Mouse (Mus musculus): ENCODE data around the gene Disc1.

The Disc1 gene

DNA sequence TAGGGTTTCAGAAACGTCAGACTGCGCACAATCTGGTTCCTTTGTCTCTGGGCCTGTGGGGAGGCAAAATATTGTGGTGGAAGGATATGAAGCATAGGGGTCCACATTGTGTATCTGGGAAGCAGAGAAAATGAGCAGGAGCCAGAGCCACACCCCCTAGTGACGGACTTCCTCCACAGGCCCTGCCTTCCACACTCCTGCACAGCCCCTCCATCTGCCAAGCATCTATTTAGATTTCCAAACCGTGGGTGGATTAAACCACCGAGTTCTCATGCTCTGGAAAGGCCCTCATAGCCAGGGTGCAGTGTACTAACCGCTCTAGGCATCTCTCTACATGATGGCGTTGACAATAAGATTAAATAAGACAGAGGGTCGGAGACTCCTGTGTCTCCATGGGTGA lies 124.0 kb downstream of the Disc1 start:
- in situ Hi-C loops (cut with MboI, MseI) = no loop called here

DNA sequence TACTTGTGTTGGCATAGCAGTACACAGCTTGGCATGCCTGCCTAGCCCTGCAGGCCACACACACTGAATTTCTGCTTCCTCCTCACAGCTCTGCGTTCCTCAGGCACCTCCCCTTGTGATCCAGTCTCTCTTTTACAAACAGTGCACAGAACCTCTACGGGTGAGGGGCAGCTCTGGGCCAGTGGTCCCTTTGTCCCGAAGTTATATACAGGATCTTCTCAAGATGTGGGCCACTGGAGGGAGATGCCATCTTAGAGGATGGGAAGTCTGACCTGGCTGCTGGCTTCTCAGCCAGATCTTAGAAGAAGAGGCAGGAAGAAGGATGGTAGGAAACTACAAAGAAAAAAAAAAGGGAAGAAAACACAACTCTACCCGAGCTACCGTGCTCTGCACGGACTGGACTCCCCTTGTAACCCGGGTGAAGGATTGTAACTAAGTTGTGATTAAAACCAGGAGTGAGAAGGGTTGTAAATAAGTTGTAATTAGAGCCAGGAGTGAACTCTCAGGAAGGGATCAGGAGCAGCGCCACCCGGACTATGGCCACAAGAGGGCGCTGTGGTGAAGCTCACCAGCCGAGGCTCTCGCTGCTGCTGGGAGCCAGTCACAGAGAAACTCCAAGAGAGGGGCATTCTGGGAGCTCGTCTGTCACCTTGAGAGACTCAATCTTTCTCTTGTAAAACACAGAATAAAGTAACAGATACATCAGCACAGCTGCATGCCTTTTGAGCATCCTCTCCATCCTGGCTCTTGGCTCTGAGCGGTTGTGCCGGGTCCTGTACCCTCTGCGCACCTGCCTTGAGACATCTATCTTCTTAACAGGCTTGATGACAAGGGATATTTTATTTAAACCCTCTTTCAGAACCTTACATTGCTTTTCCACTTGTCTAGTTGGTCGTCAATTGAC lies 129.8 kb downstream of the Disc1 start:
- in situ Hi-C loops (cut with MboI, MseI) = loop anchor here (5.0 kb wide), 2 partner anchors 394 to 684 kb away; no protein-coding TSS in a partner anchor

DNA sequence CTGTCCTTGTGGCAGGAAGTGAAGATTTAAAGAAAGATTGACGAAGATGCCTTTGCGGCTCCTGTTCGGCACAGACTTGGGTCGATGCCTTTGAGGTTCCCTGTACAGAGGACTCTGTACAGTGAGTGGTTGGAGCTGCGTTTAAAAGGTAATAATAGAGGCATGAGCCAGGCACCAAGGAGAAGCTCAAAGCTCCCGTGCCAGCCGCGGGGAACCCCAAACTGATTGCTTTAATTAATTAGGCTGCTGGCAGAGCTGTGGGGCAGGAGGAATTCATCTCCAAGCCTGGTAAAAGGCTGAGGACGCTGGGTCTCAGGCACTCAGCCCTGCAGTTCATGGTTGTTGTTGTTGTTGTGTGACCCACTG lies 130.4 kb downstream of the Disc1 start:
- in situ Hi-C loops (cut with MboI, MseI) = loop anchor here (5.0 kb wide), 2 partner anchors 393 to 683 kb away; no protein-coding TSS in a partner anchor

DNA sequence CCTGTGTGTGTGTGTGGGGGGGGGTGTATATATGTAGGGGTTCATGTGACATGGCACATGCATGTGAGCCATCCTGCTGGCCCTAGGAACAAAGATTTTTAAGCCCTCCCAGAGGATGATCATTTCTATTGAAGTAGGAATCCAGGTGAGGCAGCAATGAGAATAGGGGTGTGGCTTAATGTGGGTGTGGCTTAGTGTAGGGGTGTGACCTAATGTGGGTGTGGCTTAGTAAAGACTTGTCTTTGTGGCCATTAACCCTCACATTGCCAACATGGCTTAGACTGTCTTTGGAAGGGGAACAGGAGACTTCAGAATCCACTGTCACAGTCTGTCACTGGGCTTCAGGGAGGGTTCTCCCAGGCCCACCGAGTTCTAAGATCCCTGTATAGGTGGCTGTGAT lies 130.9 kb downstream of the Disc1 start:
- in situ Hi-C loops (cut with MboI, MseI) = loop anchor here (5.0 kb wide), 2 partner anchors 392 to 682 kb away; no protein-coding TSS in a partner anchor

DNA sequence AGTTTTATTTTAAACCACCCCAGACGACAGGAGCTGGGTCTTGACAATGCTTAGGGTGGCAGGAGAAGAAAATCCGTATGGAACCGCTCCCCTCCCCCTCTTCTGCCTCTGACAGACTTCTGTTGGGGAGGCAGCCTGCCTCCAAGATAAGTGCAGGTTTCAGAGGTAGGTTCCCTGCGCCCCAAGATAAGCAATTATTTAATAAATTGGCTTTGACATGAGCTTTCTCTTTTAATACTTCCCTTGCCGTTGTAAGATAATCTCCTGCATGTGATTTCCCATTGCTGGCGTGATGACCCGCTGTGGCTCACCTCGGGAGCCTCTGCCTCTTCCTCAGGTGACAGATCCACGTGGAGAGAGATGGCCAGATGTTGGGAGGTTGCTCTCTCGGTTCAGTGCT lies 133.0 kb downstream of the Disc1 start:
- in situ Hi-C loops (cut with MboI, MseI) = no loop called here

DNA sequence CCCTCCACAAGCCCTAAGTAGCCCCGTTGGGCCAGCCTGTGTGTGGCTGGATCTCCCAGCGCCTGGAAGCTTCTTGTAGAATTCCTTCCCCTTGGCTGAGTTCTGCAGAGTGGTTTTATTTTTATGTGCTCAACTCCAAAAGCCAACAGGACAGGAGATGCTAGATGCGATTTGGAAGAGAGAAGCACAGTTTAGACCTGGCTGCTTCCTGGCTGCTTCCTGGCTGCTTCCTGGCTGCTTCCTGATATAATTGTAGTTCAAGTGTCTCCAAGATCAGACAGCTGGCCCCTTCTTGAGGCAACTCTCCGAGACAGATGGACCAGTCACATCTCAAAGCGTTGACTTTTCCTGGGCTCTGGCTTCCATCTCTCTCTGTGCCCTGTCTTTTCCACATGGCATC lies 139.7 kb downstream of the Disc1 start:
- in situ Hi-C loops (cut with MboI, MseI) = no loop called here

DNA sequence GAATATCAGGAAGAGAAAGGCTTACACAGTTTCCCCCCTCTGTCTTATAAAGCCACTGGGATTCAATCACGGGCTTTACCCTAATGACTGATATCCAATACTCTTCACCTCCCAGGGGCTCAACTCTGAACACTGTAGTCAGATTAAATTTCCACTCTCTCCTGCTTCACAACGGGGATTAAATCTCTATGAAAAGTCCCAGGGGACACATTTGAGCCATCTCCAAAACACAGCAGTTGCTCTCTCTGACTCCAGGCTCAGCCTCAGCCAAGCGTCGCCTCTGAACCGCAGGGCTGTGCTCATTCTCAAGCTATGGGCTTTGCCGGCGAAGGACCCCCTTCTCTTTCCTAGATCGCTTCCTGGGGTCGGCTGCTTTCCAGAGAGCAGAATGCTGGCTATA lies 141.1 kb downstream of the Disc1 start:
- in situ Hi-C loops (cut with MboI, MseI) = no loop called here

DNA sequence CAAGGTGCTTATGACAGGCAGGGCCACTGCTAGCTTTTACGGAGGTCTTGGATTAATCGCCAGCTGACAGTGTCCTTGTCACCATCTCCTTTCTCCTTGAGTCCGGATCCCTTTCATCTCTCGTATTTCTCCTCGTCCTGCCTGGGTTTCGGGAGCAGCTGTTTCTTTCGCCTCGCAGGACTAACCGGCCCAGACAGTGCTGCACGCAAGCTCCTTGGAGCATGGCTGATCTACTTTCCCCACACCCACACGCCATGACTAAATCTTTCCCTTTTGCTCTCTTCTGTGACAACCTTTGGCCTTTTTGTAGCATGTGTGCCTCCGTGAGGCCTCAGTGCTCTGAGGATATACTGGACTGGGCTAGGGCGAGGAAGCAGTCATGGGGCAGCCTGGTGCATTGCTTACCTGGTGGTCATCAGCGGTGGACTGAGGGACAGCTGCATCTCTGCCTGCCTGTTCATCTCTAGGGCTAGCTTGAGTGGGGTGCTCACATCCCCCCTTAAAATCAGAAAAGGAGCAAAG lies 142.6 kb downstream of the Disc1 start:
- in situ Hi-C loops (cut with MboI, MseI) = no loop called here

DNA sequence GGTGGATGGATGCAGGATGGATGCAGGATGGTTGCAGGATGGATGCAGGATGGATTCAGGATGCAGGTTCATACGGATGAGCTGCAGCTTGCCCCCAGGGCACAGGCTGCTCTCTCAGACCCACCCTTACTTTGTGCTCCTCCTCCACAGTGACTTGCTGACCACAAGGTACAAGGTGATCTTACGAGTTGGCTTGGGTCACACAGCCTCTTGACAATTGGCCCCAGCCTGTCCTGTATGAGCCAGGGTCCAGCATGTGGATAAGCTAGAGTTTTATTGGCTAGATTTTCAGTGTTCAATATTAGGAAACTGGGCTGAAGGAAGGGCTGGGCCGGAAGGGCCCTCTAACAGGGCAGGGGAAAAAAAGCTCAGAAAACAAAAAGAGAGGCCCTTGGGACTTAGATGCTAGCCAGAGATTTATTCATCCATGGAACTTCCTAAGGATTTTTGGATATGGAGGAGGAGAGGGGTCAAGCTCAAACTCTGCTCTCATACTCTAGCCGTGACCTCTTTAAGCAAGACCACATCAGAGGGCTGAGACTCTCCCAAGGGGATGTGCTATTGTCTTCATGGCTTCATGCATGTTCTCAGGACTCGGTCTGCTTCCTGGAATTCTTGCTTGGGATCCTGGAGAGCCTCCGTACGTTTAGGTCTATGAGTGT lies 143.5 kb downstream of the Disc1 start:
- in situ Hi-C loops (cut with MboI, MseI) = no loop called here

DNA sequence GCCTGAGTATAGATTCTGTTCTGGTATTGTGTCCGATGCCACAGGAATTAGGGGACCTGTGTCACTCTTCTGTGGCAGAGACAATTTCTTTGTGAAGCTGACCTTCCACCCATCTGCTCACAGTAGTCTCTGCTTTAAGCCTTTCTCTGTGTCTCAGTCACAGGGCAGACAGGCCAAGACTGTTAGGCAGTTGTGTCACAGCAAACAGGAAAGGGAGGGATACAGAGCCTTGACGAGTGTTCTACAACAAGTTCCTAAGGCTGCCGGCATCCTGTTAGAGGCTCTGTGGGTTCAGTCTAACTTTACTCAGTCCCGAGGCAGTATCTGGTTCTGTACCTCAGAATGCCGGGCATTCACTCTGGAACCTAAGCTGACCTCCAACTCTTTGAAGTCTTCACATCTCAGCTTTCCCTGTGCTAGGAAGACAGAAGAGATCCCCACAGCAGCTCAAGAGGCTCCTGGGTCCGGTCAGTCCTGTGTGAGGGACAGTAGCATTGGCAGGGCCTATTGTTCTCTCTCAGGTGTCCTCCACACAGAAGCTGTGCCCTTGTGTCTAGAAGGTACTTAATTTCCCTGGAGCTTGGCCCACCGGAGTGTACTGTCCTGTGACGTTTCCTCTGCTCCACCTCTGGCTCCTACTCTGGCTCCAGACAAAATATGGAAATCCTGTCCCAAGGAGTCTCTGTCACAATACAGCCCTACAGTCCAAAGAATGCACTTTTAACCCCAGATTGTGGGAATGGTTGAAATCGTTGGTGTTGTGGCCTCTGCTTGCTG lies 144.6 kb downstream of the Disc1 start:
- in situ Hi-C loops (cut with MboI, MseI) = no loop called here

DNA sequence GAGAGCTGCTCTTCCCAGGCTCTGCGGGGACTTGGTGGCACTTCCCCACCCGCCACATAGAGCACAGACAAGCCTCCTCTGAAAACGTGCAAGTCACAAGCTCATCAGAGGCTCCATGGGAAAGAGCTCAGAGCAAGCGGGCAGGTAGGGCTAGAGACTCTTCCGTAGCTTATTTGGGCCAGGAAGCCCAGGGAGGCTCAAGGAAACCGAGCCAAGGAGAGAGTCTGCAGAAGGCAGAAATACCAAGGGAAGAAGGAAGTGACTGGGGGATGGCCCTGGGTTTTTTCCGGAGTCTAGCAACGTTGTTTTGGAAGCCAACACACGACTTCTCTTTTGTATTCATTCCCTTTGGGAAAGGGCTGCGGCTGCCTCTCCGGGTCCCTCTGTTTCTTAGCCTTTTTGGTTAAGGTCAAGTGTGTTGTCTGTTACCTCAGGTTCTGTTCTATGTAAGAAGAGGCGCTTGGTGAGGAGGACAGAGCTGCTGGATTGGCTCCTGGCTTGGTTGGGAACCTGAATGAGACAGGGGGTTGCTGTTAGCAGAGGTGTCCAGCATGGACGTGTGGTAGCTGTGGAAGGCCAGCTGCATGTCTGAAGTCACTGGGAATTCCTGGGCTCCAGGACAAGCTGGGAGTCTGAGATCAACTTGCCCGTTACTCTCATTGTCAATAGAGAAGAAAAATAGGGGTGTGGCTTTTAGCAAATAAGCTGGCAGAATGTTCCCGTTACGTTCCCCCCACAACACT lies 145.4 kb downstream of the Disc1 start:
- in situ Hi-C loops (cut with MboI, MseI) = no loop called here

DNA sequence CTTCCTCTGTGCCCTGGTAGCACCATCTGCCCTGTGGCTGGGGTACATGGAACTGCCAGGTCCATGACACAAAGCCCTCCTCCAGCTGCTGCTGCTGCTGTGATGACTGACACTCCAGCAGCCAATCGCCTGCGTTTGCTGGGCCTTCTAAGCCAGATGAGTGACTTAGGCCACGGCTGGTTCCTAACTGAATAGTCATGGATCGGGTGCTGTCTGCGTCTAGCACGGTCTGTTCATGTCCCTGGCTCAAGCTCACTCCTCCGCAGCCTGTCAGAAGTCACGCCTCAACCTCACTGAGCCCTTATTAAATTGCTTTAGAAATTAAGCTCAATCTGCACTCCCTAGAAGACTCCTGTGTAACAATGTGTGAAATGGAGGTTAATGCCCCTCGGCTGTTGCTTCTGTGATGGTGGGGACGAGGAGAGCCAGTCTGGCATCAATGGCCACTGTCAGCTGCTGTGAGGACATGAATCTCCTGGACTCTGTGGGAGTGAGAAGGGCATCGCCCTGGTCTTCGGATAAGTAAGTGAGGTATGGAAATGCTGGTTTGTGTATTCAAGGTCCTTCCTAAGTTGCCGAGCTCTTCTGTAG lies 146.4 kb downstream of the Disc1 start:
- in situ Hi-C loops (cut with MboI, MseI) = no loop called here

DNA sequence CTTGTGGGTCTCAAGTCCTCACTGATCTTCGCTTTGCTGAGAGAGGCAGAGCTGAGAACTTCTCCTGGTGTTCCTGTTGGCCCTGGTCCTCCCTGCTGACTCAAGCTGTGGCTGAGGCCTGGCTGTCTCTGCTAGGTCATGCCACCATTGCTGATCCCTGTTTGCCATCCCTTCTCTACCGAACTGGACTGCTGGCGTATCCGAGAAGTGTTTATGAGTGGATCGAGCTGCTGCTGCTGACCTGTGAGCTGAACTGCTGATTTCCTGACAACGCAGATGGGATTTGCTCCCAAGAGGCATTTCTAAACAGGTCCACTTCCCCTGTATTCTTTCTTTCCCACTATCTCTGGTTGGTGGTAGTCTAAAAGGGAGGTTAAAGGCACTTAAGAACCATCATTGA lies 147.7 kb downstream of the Disc1 start:
- in situ Hi-C loops (cut with MboI, MseI) = no loop called here

DNA sequence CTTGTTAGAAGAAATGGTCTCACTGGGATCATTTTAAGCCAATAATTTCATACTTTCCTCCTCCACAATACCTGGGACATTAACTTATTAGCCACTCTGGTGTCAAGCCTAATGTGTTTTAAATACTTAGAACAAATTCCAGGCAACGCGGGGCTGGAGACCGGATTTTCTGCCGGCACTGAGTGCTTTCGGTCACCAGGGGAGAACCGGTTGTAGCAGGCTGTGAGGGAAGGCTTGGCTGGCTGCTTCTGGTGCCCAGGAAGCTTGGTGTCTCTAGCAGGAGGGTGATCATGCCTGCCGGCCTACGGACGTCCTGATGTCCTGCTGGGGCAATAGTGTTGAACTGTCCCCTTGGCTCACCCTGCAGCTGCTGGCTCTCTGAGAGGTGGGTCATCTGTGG lies 149.0 kb downstream of the Disc1 start:
- in situ Hi-C loops (cut with MboI, MseI) = no loop called here

DNA sequence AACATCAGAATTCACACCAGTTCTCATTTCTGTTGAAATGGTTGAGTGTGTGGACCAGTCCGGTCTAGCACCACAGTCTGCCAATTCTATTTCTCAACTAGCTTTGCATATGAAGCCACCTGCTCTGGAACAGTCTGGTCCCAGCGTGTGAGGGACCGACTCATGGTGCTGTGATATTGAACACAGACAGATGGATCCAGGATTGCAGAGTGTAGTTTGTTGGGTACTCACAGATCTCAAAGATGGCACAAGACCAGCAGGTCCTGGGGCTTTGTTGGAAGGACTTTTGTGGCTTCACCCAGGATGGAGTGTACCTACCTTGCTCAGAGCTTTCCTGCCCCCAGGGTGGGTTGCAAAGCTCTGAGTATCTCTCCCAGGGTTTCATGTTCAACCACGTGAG lies 151.6 kb downstream of the Disc1 start:
- in situ Hi-C loops (cut with MboI, MseI) = no loop called here

DNA sequence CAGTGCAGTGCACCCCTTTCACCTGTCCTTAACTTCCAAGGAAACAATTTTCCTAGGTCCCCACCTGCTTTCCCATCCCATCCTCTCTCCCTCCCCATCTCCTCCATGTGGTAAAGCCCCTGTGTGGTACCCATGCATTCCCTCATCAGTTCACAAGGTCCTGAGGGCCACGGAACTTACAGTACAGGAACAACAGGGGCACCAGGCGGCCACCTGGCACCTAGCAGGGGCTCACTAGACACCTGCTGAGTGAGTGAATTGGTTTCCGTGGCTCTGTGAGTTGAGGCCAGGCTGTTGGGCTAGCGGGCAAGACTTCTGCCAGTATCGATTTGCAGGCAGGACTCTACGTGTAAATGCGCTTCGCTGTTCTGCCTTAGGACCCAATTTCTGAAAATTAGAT lies 152.4 kb downstream of the Disc1 start:
- in situ Hi-C loops (cut with MboI, MseI) = no loop called here

DNA sequence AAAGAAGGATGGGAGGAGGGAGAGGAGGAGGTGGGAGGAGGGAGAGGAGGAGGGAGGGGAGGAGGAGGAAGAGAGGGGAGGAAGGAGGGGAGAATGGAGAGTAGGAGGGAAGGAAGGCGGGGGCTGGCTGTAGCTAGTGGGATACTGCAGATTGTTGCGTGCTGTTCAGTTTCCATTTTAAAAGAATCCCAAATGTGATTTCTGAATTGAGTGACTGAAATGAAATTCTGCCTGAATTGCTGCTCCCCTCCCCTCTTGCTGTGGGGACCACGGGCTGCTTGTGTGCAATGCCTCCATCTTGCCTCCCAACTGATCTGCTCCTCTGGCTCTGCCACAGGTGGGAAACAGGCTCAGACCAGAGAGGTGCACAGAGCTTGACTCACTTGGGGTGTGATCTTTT lies 153.0 kb downstream of the Disc1 start:
- in situ Hi-C loops (cut with MboI, MseI) = no loop called here

DNA sequence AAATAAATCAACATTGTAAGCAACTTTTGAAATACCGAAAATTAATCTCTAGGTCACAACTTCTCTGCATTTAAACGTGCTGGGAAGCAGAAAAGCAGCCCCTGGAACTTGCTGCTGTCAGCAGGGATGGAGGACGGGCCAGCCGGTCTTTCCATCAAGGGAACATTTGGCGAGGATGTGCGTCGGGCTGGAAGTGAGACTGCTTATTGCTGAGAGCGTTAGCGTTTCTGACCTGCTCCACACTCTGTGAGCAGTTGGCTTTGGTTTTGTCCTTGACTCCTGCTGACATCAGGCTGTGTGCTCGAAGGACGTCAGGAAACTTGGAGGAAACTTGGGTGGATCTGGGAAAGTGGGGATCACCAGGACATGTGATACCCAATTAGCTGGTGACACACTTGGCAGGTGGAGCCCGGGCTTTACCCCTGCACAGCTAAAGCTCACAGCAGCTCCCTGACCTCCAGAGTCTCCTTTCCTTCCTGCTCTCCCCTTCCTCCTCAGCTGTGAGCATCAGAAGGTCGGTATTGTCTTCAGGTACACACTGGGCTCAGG lies 158.7 kb downstream of the Disc1 start:
- in situ Hi-C loops (cut with MboI, MseI) = no loop called here

DNA sequence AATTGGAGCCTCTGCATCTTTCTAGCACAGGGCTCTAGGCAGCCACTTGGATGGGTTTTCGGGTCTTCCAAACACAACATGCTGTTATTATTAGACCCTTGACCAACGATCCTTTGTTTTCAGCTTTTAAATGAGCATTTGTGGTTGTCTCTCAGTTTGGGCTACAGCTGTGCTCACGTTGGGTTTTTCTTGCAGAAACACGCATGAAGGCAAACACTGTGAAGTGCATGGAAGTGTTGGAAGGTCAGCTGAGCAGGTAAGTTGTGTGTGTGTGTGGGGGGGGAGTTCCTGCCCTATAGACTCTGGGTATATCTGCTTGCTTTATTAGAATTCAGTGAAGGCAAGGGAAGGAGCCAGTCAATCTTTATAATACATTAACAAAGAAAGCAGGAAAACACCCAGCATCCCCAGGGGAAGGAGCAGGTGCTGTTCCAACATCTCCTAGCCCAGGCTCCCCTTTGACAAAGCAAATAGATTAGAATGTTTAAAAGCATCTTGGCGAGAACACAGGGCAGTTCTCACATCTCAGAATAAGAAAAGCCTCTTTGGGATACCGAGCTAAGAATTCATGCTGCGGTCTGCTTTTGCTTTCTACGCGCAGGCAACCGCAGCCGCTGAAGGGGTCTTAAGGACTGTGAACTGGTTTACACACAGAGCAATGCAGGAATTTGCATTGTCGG lies 164.0 kb downstream of the Disc1 start:
- in situ Hi-C loops (cut with MboI, MseI) = no loop called here

DNA sequence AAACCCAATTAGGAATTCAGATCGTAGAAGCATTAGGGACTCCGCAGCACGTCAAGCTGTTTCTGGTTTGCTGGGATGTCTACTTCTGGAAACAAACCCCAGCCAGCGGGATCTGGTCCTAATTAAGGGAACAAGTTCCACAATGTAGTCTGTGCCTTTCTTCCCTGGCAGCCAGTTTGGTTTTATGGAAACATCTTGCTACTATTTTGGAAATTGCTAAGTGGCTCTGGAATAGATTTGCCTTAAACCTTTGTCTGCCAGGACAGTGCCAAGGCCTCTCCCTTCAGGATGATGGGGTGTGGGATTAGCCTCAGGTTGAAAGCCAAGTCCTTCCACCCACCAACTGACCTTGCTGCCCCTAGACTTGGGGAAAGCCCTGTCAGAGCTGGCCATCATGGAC lies 164.7 kb downstream of the Disc1 start:
- in situ Hi-C loops (cut with MboI, MseI) = no loop called here

All from regulatory T cell (primary cell).